Mouse (Mus musculus) forebrain, embryonic 15.5 days (tissue): ENCODE data around the gene P3h3. TPM values are rescaled to one million over a fixed set of nuclear protein-coding genes. Genes with fewer than 3 reads are reported as not detected.
"Not testable (repeated sequence)": the region's sequence is repeated elsewhere in the genome, so short reads cannot be mapped to it uniquely, and the experiment has no call there.

Experiments used
- ATAC-seq: fragments of 200-750 bp; cut with Nextera tagmentation; replicated peaks from 2 replicates; pipeline ENCODE4 v1.8.0; 2017; ENCODE audit warnings: mild to moderate bottlenecking, moderate TSS enrichment, moderate library complexity
- H3K27ac ChIP-seq: fragments of 300-500 bp; sonication (generic); replicated peaks from 2 replicates; pipeline ENCODE4 v1.5.1; 2015; ENCODE audit warnings: mild to moderate bottlenecking, inconsistent platforms
- H3K27me3 ChIP-seq: fragments of 300-500 bp; sonication (generic); 2 replicates; pipeline ENCODE4 v1.6.1; 2015; ENCODE audit warnings: inconsistent platforms
- H3K36me3 ChIP-seq: fragments of 300-500 bp; sonication (generic); 2 replicates; pipeline ENCODE4 v1.6.1; 2015; ENCODE audit warnings: mild to moderate bottlenecking, inconsistent platforms
- H3K4me1 ChIP-seq: fragments of 300-500 bp; sonication (generic); 2 replicates; pipeline ENCODE4 v1.6.1; 2015; ENCODE audit warnings: inconsistent platforms
- H3K4me2 ChIP-seq: fragments of 300-500 bp; sonication (generic); replicated peaks from 2 replicates; pipeline ENCODE4 v1.6.1; 2015; ENCODE audit warnings: mild to moderate bottlenecking, inconsistent platforms
- H3K4me3 ChIP-seq: fragments of 300-500 bp; sonication (generic); 2 replicates; pipeline ENCODE4 v1.5.1; 2015; ENCODE audit warnings: mild to moderate bottlenecking, inconsistent platforms
- H3K9ac ChIP-seq: fragments of 300-500 bp; sonication (generic); replicated peaks from 2 replicates; pipeline ENCODE4 v1.6.1; 2015; ENCODE audit warnings: mild to moderate bottlenecking, inconsistent platforms
- H3K9me3 ChIP-seq: fragments of 300-500 bp; sonication (generic); 2 replicates; pipeline ENCODE4 v1.6.1; 2016; ENCODE audit warnings: inconsistent platforms
- WGBS: fragments of 180-500 bp; shearing (Covaris S2); methylation state at CpG from one replicate; pipeline ENCODE4 v1.1.7; 2015; ENCODE audit warnings: mixed read lengths; 5-methylcytosine and 5-hydroxymethylcytosine counted together
- polyA plus RNA-seq: library from polyadenylated mRNA; unstranded; fragments of >200 nt; fragmentation: Nextera tagmentation; extraction: Ambion mirVana; gene quantifications from 2 replicates; pipeline ENCODE4 v1.2.1, GENCODE M21; 2015

The P3h3 gene
- polyA plus RNA-seq, 1 experiment from 2014 or later = 15.7 TPM

GRCm38 (mm10) chr6:124847305-124847704 is 10.2 kb downstream of the P3h3 start:
- no peak overlapping the region for H3K4me3 ChIP-seq
- peak overlapping the region; percentile 12 for H3K27ac ChIP-seq
- H3K9ac ChIP-seq = no peak overlapping the region
- H3K36me3 ChIP-seq = peaks cover 20% of the 10 kb centered on the region; the same call in 1 of the 2 replicates
- ATAC-seq = peak; percentile 87
- H3K9me3 ChIP-seq = no peaks in the 10 kb centered on the region
- WGBS = 2% methylated on average over 9 of the region's 9 CpGs
- no peaks in the 10 kb centered on the region for H3K27me3 ChIP-seq
- peaks cover 3% of the 10 kb centered on the region; the same call in 1 of the 2 replicates for H3K4me1 ChIP-seq
- no peak overlapping the region for H3K4me2 ChIP-seq

- Histone ChIP-seq H3K9me3 (no peaks in the 10 kb centered on the region), H3K9ac (0 out of 2 replicates have a peak within 1 kb of the TSS, but pooled peaks have one; percentile 10), H3K27me3 (no peaks in the 10 kb centered on the region), H3K4me3 (no peak within 1 kb of the TSS), H3K4me1 (peaks cover 6% of the 10 kb centered on the region; the same call in 1 of the 2 replicates), H3K27ac (no peak within 1 kb of the TSS), H3K36me3 (peaks cover 10% of the 10 kb centered on the region; the same call in 1 of the 2 replicates), H3K4me2 (no peak within 1 kb of the TSS)
- no peak for ATAC-seq
- WGBS = 28% methylated on average over 15 of the region's 15 CpGs
Measured at GRCm38 (mm10) chr6:124840241-124841167, 17.0 kb downstream of the P3h3 start, which contains the start of gene Gnb3. Gene Gnb3, minus strand, starts transcription at chr6:124840275.

DNA sequence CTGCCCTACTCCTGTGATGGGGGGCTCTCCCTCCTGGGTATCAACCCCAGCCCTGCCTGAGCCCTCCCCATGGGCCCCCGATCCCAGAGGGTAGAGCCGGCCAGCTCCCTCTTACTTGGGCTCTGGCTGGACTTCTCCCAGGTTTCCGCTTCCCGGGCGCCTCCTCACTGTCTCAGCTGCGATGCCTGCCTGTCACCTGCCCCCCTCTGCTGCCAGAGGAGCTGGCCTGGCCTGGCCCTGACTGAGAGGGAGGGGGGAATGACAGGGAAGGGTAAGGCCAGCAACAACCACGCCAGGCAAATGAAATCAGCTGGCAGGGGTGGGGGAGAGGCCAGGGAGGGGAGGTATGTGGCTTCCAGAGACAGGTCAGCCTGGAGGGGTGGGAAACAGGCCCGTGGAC is 17.7 kb downstream of the P3h3 start:
- peaks cover 6% of the 10 kb centered on the region; the same call in 1 of the 2 replicates for H3K4me1 ChIP-seq
- ATAC-seq = no peak
- 0 out of 2 replicates have a peak overlapping the region, but pooled peaks have one; percentile 10 for H3K9ac ChIP-seq
- H3K27ac ChIP-seq = no peak overlapping the region
- H3K36me3 ChIP-seq = peaks cover 9% of the 10 kb centered on the region; the same call in 1 of the 2 replicates
- H3K4me3 ChIP-seq = no peak overlapping the region
- H3K4me2 ChIP-seq = no peak overlapping the region
- no peaks in the 10 kb centered on the region for H3K9me3 ChIP-seq
- 19% methylated on average over 8 of the region's 8 CpGs for WGBS
- H3K27me3 ChIP-seq = no peaks in the 10 kb centered on the region

GRCm38 (mm10) chr6:124836411-124836810 is 21.1 kb downstream of the P3h3 start:
- no peak for ATAC-seq
- no peak overlapping the region for H3K9ac ChIP-seq
- peaks cover 6% of the 10 kb centered on the region; the same call in 1 of the 2 replicates for H3K36me3 ChIP-seq
- H3K4me3 ChIP-seq = no peak overlapping the region
- H3K4me2 ChIP-seq = no peak overlapping the region
- H3K9me3 ChIP-seq = no peaks in the 10 kb centered on the region
- 79% methylated on average over 7 of the region's 7 CpGs for WGBS
- no peaks in the 10 kb centered on the region for H3K27me3 ChIP-seq
- no peak overlapping the region for H3K27ac ChIP-seq
- peaks cover 18% of the 10 kb centered on the region; the same call in 1 of the 2 replicates for H3K4me1 ChIP-seq

DNA sequence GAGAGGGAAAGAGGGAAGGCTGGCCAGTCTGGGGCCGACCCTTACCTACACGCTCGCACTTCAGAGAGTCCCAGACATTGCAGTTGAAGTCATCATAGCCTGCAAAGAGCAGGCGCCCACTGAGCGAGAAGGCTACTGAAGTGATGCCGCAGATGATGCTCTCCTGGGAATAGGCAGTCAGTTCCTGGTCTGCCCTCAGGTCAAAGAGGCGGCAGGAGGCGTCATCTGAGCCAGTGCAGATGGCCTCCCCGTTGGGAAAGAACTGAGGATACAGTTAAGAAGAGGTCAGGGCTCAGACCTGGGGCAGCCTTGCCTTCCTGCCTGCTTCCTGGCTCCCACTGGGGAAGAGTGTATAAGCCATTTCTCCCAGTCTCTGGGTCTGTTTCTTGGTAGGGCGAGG is 22.0 kb downstream of the P3h3 start:
- H3K4me2 ChIP-seq = no peak overlapping the region
- no peak overlapping the region for H3K4me3 ChIP-seq
- no peak overlapping the region for H3K9ac ChIP-seq
- H3K4me1 ChIP-seq = peaks cover 27% of the 10 kb centered on the region
- H3K27me3 ChIP-seq = no peaks in the 10 kb centered on the region
- H3K9me3 ChIP-seq = no peaks in the 10 kb centered on the region
- peaks cover 6% of the 10 kb centered on the region; the same call in 1 of the 2 replicates for H3K36me3 ChIP-seq
- WGBS = 69% methylated on average over 10 of the region's 10 CpGs
- no peak for ATAC-seq
- H3K27ac ChIP-seq = no peak overlapping the region

DNA sequence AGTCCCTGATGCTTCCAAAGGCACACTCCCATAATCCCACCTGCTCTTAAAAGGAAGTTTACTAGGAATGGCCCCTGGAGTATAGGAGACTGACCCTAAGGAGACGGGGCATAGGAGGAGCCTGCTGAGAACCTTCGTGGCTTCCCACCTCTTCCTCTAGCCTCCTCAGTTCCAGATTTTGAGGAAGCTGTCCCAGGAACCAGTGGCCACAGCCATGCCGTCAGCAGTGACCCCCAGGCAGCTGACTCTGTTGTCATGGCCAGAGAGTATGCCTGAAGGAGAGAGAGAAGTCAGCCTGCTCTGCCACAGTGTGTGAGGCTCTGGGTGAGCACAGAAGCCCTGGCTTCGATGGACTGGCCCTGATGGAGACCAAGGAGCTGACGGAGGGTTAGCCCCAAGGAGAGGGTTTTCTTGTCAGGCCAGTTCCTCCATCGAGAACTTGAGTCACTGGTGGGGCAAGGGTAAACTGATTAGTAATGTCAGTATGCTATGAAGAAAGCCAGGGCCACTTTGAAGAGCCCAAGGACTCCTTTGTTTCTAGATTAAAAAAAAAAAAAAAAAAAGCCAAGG is 23.0 kb downstream of the P3h3 start:
- Histone ChIP-seq H3K27ac (no peak overlapping the region), H3K9ac (no peak overlapping the region), H3K4me2 (no peak overlapping the region), H3K27me3 (no peaks in the 10 kb centered on the region), H3K9me3 (no peaks in the 10 kb centered on the region), H3K4me1 (peaks cover 27% of the 10 kb centered on the region), H3K36me3 (peaks cover 6% of the 10 kb centered on the region; the same call in 1 of the 2 replicates), H3K4me3 (no peak overlapping the region)
- WGBS = 86% methylated on average over 6 of the region's 6 CpGs
- no peak for ATAC-seq

GRCm38 (mm10) chr6:124831649-124832048 is 25.9 kb downstream of the P3h3 start:
- no peak overlapping the region; the same call in 1 of the 2 replicates for H3K4me3 ChIP-seq

GRCm38 (mm10) chr6:124831199-124831598 is 26.4 kb downstream of the P3h3 start:
- peak overlapping the region; percentile 74 for H3K4me2 ChIP-seq

More at GRCm38 (mm10) chr6:124831649-124832048, 25.9 kb downstream of the P3h3 start:
- Histone ChIP-seq H3K9ac (no peak overlapping the region), H3K27me3 (no peaks in the 10 kb centered on the region), H3K9me3 (no peaks in the 10 kb centered on the region), H3K36me3 (peaks cover 6% of the 10 kb centered on the region; the same call in 1 of the 2 replicates), H3K4me1 (peaks cover 37% of the 10 kb centered on the region), H3K27ac (no peak overlapping the region), H3K4me2 (no peak overlapping the region; the same call in 1 of the 2 replicates)
- no peak for ATAC-seq
- WGBS = 87% methylated on average over 8 of the region's 8 CpGs

GRCm38 (mm10) chr6:124829799-124830700 is 27.5 kb downstream of the P3h3 start:
- Histone ChIP-seq H3K4me1 (peaks cover 37% of the 10 kb centered on the region), H3K4me2 (peak overlapping the region; percentile 74), H3K27ac (peak overlapping the region; percentile 95), H3K27me3 (no peaks in the 10 kb centered on the region), H3K4me3 (peak overlapping the region; percentile 68), H3K9me3 (no peaks in the 10 kb centered on the region), H3K36me3 (peaks cover 19% of the 10 kb centered on the region), H3K9ac (peak overlapping the region; percentile 65)
- ATAC-seq = peak; percentile 91
- WGBS = under 1% methylated on average over 38 of the region's 38 CpGs

More at GRCm38 (mm10) chr6:124831199-124831598, 26.4 kb downstream of the P3h3 start:
- H3K27me3 ChIP-seq, H3K9me3 ChIP-seq, H3K36me3 ChIP-seq, H3K27ac ChIP-seq, ATAC-seq: not testable (repeated sequence)
- WGBS = 87% methylated on average over 4 of the region's 4 CpGs
- Histone ChIP-seq H3K4me3 (peak overlapping the region; percentile 68), H3K9ac (0 out of 2 replicates have a peak overlapping the region, but pooled peaks have one; percentile 22), H3K4me1 (peaks cover 37% of the 10 kb centered on the region)

DNA sequence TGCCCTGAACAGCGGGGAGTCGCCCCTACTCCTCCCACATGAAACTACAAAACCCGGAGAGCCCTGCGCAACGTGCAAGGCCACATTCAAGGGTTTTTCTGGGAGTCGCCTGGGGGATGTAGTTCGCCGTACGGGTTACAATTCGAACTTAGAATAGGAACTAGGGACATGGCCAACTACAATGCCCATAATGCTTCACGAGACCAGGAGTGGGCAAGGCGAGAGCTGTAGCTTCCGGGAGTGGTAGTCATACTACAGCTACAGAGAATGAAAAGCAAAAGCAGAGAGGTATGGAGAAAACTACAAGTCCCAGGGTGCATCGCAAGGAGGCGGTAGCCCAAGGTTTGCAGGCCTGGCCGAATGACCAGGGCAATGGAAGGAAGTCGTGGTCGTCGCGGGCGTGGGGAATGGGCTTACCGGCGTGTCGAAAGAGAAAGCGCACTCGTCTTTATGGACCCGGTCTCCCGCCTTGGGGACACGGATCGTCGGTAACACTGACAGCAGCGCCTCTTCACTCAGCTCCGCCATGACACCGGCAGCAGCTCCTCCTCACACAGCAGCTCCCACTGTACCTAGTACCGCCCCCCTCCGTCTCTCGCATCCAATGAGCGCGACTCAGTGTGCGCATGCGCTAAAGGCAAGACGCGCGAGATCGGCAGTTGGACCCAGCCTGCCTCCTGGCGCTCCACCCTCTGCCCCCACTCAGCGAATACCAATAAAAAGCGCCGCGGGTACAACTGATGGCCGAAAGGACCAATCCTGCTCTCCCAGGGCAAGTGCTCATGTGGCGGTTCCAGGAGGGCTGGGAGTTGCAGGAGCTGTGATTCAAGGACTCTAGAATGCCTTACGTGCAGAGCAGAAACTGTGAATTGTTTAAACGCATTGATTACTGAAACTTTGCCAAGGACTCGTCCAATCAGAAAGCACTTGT is 28.4 kb downstream of the P3h3 start, which contains the start of the genes Usp5 and Cdca3:
Gene Usp5 (minus strand): TSS at position 617 of the 931 bp plus-strand sequence.
Gene Cdca3 (plus strand): TSS at position 680 of the 931 bp plus-strand sequence.
- Histone ChIP-seq H3K9ac (peak within 1 kb of the TSS; percentile 65), H3K27me3 (no peaks in the 10 kb centered on the region), H3K36me3 (peaks cover 28% of the 10 kb centered on the region), H3K4me1 (peaks cover 37% of the 10 kb centered on the region), H3K4me3 (peak within 1 kb of the TSS; percentile 68), H3K27ac (peak within 1 kb of the TSS; percentile 95), H3K9me3 (no peaks in the 10 kb centered on the region), H3K4me2 (peak within 1 kb of the TSS; percentile 76)
- peak; percentile 96 for ATAC-seq
- WGBS = under 1% methylated on average over 55 of the region's 55 CpGs
